Mouse (Mus musculus) central nervous system, embryonic 11.5 days (tissue): ENCODE results near the gene Spaca5. TPM values are rescaled to one million over a fixed set of nuclear protein-coding genes. Genes with fewer than 3 reads are reported as not detected.

Source experiments
- polyA plus RNA-seq: library from polyadenylated mRNA; depleted of rRNA; stranded (reverse); fragments of >200 nt; gene quantifications from 2 replicates; pipeline ENCODE4 v1.2.3, GENCODE M21; 2012; rRNA removed

The Spaca5 gene
- not detected in 2 replicates for polyA plus RNA-seq

GRCm38 (mm10) chrX:21068106-21068505 is at the start of gene Spaca5:
Spaca5 (plus strand) TSS chrX:21068406.

GRCm38 (mm10) chrX:21061866-21062543 is 6.2 kb upstream of the Spaca5 start, which contains the start of gene Zfp182:
Zfp182 (minus strand) TSS chrX:21062316.

GRCm38 (mm10) chrX:21088983-21089866 is 21.0 kb downstream of the Spaca5 start, which contains the start of gene Zfp300:
Zfp300 (minus strand) TSS chrX:21089527.

GRCm38 (mm10) chrX:21115520-21115919 is 47.3 kb downstream of the Spaca5 start, which contains the start of gene Ssxa1:
Ssxa1 (plus strand) TSS chrX:21115820.

Other genes starting within 250 kb of the Spaca5 start
- 6.4 and 13.3 TPM in 2 replicates for gene Timp1, start 198.2 kb upstream of the Spaca5 start, polyA plus RNA-seq
- 6.0 and 6.4 TPM in 2 replicates for gene Syn1, start 147.4 kb upstream of the Spaca5 start, polyA plus RNA-seq
- 20.5 and 23.8 TPM in 2 replicates for gene Cfp, start 136.9 kb upstream of the Spaca5 start, polyA plus RNA-seq
- 13.7 and 21.4 TPM in 2 replicates for gene Elk1, start 117.8 kb upstream of the Spaca5 start, polyA plus RNA-seq
- gene Uxt, start 106.4 kb upstream of the Spaca5 start, polyA plus RNA-seq: 33.6 and 36.0 TPM in 2 replicates
- gene Zfp182, start 6.1 kb upstream of the Spaca5 start, polyA plus RNA-seq: 6.6 and 8.6 TPM in 2 replicates
- 0.96 and 1.3 TPM in 2 replicates for gene Zfp300, start 21.1 kb downstream of the Spaca5 start, polyA plus RNA-seq
- not detected in 2 replicates for gene Ssxa1, start 47.4 kb downstream of the Spaca5 start, polyA plus RNA-seq
- gene Gm21876, start 107.2 kb downstream of the Spaca5 start, polyA plus RNA-seq: not detected in 2 replicates